Mouse (Mus musculus) cerebellum, postnatal 10 days (tissue): ENCODE data around the gene Baiap2l2.

Source experiments
- DNase-seq, 2 experiments: peaks; one replicate each; pipeline ENCODE4 v3.0.0; 2021; ENCODE audit warnings: mixed read lengths in 2 of 2

The Baiap2l2 gene

GRCm38 (mm10) chr15:79285399-79285798 is at the start of gene Baiap2l2:
Gene Baiap2l2, minus strand, starts transcription at chr15:79285537.
- DNase-seq: no peak

DNA sequence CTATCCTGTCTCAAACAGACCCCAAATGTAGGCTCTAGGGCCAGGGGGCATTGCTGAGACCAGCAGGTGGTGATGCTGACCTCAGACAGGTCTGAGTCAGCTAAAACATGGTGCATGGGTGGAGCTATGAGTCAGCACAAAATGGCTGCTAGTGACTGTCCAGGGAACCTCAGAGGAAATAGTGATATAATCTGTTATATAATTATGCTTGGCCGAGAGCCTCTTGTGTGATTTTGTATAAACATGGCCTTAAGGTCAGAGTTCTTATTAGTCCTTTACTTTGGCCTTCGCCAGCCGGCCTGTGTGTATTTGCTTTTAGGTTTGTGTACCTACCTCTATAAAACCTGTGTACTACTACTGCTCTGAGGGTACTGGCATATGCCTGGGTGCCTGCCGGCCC is 48.1 kb upstream of the Baiap2l2 start:
- DNase-seq: no peak

DNA sequence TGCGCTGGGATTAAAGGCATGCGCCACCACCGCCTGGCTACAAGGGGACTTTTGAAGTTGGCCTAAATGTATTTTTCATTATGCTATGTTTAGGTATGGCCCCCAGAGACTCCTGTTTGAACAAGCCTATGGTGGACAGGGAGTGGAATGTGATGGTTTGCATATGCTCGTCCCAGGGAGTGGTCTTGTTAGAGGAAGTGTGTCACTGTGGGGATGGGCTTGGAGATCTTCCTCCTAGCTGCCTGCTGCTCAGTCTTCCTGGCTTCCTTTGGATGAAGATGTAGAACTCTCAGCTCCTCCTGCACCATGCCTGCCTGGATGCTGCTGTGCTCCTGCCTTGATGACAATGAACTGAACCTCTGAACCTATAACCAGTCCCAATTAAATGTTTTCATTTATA is 45.2 kb upstream of the Baiap2l2 start:
- DNase-seq: no peak

DNA sequence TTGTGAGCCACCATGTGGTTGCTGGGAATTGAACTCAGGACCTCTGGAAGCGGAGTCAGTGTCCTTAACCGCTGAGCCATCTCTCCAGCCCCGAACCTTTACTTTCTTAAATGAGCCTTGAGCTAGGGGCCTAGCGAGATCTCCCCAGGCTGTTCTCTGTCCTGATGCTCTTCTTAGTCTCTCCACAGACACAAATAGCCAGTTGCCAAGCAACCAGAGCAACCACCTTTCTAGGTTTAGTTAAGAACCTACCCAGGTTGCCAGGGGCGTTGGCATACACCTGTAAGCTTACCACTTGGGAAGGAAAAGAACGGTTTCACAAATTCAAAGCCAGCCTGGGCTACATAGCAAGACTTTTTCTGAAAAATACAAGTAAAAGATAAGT is 44.6 kb upstream of the Baiap2l2 start:
- no peak for DNase-seq

DNA sequence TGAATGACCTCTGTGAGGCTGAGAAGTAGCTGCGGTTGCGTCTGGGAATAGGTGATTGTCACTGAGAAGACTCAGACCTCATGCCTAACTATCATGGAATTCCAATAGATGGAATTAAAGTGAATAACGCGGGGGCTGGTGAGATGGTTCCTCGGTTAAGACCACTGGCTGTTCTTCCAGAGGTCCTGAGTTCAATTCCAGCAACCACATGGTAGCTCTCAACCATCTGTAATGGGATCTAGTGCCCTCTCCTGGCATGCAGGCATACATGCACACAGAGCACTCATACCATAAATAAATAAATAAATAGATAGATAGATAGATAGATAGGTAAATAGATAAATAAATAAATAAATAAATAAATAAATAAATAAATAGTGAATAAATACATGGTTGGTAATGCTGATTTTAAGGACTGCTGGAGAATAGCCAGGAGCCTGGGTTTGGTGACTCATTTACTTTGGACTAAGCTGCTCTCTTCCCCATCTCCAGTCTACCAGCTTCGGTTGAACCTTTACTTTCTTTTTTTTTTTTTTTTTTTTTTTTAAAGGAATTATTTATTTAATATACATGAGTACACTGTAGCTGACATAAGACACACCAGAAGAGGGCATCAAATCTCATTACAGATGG is 44.1 kb upstream of the Baiap2l2 start:
- DNase-seq: peak in 1 of 2 experiments; percentile 40

DNA sequence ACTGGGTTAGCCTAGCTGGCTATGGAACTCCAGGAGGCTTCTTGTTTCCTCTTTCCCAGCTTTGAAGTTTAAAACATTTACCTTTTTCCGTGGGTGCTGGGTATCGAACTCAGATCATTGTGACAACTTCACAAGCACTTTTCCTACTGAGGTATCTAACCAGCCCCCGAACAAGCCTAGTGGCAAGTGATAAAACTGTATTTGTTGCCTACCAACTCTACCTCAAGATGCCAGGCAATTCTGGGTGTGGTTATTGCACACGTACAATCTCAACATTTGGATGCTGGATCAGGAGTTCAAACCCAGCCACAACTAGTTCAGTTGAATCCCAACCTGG is 43.6 kb upstream of the Baiap2l2 start:
- DNase-seq: no peak

- DNase-seq: peak; percentile 99 to 100
Observed at GRCm38 (mm10) chr15:79328058-79328938, 43.0 kb upstream of the Baiap2l2 start, which contains the start of gene Pla2g6. Gene Pla2g6, minus strand, starts transcription at chr15:79328390.

DNA sequence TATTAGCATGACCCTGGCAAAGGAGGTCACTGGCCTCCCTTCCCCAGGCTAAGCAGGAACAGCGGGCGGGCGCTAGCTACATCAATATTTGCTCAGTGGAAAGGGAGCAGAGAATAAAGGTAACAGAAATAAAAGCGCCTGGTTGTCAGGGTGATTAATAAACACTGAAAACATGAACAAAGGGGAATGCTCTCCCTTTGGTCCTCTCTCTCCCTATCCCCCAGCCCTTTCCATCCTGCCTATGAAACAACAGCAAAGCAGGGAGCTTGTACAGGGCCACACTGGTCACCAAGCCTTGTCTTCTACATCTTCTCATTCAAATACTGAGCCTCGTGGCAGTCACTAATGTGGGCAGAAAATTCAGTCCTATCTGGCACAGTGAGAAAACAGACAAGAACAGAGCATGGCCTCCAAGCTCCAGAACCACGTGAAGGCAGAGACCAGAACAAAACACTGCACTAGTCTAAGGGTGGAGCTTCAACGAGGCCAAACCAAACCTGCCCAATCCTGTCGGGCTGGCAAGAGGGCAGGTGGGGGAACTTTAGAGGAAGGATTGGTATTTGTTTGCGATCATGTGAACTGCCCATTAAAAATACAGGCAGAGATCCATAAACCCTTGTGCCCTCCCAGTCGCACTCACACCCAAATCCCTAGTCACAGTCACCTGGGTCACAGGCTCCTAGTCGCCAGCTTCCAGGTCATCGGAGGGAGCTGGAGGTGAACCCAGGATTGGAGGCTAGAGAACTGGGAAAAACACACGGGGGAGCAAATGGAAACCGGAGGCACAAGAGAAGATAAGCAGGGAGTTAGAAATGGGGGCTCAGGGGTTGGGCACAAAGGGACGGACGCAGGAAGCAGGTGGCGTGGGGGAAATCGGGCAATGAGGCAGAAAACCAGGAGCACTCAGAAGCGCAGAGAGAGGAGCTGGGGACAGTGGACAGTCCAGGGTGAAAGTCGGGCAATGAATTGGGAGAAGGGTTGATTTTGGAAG is 41.9 kb upstream of the Baiap2l2 start:
- peak; percentile 62 to 66 for DNase-seq

DNA sequence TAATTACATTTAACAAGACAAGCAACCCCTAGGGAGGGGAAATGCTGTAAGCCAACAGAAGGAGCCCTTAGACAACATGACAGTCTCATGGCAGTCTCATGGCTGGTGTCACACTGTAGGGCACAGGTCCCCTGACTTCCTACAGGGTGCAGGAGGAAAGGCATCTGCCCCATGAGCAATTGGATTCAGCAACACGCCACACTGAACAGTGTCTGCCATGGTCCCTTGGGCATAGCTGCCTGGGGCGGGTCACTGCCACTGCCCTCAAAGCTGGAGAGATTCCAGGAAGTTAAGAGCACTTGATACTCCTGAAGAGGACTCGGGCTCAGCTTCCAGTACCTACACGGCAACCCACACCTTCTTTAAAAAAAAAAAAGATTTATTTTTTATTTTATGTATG is 40.9 kb upstream of the Baiap2l2 start:
- DNase-seq: no peak

- peak in 1 of 2 experiments; percentile 31 for DNase-seq
Observed at GRCm38 (mm10) chr15:79325742-79326141, 40.4 kb upstream of the Baiap2l2 start.

GRCm38 (mm10) chr15:79324373-79324772 is 39.0 kb upstream of the Baiap2l2 start:
- DNase-seq: no peak

DNA sequence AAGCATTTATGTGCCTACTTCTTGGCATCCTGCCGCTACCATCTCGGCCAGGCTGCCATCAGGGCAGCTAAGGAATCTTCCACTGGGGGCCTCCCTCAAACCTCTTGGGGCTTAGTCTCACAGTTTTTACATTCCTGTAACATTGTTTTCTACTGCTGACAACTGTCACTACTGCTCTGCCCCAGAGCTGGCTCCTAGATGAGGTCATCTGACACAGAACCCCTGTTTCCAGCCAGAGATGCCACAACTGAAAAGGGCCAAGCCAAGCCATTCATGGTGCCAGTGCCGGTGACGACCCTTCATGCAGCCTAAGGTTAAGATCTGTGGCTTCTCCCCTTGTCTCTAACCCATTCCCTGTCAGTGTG is 38.4 kb upstream of the Baiap2l2 start:
- no peak for DNase-seq

GRCm38 (mm10) chr15:79322991-79323790 is 37.9 kb upstream of the Baiap2l2 start:
- peak; percentile 55 to 60 for DNase-seq

DNA sequence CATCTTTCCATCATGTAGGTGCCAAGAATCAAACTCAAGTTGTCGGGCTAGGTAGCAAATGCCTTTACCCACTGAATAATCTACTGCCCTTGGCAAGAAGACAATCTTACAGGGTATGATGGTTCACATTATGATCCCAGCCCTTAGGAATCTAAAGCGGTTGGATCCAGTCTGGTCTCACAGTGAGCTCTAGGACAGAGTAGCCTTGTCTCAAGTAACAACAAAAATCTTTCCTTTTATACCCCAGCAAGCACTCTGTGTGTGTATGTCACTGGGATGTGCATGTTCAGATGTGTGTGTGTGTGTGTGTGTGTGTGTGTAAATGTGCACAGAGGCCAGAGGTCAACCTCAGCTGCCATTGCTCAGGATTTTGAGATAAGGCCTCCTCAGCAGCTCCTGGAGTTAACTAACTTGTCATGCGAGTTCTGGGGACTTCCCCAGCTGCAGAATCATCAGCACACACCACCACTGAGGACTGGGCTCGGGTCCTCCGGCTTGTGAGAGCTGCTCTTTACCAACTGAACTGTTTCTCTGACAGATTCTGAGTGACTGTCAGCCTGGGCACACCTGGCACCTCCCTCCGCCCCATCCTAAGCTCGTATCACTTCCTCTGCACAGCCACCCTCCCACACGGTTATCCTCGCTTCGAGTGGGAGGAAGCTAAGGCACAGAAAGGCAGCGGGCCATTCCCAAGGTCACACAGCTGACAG is 37.1 kb upstream of the Baiap2l2 start:
- no peak for DNase-seq

GRCm38 (mm10) chr15:79321733-79322190 is 36.4 kb upstream of the Baiap2l2 start:
- DNase-seq: no peak

DNA sequence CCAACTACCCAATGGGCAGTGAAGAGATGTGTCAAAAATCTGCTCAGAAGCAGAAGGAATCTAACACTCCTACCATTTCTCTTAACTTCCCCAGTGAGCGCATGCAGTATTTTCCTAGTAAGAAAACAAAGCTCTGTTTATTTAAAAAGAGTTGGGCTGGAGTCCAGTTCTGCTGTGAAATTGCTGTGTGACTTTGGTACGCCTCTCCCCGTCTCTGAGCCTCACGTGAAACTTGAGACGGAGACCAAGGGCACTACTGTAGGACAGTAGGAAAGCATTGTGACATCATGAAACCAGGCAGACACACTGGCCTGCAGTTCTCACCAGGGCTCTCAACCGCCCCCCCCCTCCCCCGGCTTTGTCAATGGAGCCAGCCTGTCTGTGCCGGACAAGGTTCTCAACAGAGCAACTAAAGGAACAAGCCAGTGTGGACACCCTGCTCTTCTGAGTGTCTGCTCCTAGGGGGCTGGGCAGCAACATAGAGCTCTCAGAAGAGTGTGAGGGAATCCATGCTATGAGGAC is 28.6 kb upstream of the Baiap2l2 start:
- no peak for DNase-seq

DNA sequence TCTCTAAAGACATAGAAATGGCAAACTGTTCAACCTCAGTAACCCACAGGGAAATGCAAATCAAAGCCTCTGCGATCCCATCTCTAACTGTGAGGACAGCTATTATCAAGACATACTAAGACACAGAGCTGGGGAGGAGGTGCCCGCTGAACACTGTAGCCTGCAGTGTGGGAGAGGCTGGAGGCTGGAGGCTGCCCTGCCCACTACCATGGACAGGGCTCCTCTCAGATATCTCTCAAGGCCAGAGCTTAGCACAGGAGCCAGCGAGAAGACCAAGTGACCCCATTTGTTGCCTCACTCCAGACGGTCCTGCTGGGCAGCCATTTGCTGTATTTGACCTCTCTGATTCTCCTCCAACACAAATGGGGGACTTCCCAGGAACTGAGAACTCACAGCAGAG is 22.5 kb upstream of the Baiap2l2 start:
- DNase-seq: peak; percentile 33 to 39

DNA sequence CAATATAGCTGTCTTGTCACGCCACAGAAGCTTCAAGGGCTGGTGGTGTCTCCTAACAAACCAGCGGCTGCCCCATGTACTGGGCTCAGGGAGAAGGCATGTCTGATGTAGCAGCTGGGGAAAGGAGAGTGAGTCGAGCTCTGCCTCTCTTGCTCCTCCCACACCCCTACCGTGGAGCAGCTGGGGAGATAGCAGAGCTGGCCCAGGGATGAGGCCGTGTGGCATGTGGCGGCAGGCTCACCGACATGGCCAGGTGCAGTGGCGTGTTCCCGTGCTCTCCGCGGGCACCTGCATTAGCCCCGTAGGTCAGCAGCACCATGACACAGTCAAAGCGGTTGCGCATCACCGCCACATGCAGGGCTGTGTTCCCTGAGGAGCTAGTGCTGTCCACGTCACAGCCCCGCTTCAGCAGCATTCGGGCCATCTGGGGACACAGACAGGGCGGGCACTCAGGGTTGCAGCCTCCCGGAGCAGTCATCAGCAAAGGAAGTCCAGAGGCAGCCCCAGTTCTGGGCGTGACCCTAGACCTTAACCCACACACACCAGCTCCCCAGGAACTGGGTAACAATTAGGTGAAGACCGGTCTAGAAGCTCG is 20.8 kb upstream of the Baiap2l2 start:
- DNase-seq: no peak

- DNase-seq: no peak
Observed at GRCm38 (mm10) chr15:79304832-79305231, 19.5 kb upstream of the Baiap2l2 start.

DNA sequence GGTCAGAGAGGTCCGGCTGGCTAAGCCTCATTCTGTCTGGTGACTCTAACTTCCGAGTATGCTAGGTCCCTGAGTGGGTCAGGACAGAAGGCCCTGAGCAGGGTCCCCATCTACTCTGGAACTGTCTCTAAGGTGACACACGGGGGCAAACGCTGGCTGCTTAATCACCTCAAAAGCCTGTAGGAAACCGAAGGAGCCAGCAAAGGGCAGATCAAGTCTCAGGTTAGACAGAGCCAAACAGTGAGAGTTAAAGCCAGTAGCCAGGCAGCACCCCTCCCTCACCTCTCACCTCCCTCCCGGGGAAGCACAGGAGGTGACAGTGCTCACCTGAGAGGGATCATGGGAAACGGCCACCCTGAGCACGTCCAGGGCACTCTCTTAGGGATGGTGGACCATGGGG is 18.4 kb upstream of the Baiap2l2 start:
- DNase-seq: peak; percentile 57 to 60
